Mouse (Mus musculus) layer of hippocampus, adult 8-10 months (tissue): ENCODE data around the gene Gm3486. TPM values are rescaled to one million over a fixed set of nuclear protein-coding genes. Genes with fewer than 3 reads are reported as not detected.
"Not testable (repeated sequence)": the region's sequence is repeated elsewhere in the genome, so short reads cannot be mapped to it uniquely, and the experiment has no call there.

Source experiments
- DNase-seq, 2 experiments: peaks; one replicate each; pipeline ENCODE4 v3.0.0; 2022; ENCODE audit warnings: low spot score in 2 of 2
- total RNA-seq, 4 experiments: library from RNA; stranded (reverse); gene quantifications; 2 replicates each; pipeline ENCODE4 v1.2.4; 2022

Gene Gm3486
- total RNA-seq, result under 1 TPM in 1 of 4 experiments, not detected in 3; 0.45 TPM

DNA sequence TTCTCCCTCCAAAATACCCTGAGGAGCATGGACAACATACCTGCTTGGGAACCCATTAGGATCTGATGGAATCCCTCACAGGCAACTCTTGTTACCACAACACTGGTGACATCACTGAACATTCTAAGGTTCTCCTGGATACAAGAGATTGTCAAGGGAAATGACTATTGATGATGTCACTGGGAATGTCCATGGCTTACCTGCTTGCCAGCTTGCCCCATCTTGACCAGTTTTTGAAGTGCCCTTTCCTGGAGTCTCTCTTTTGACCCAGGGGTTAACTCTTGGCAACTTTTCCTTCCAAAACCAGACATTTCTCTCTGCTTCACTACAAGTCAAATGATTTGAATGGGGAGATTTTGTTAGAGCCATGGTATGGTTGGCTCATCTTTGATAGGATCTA lies at the start of gene Gm3486:
TSS of gene Gm3486 (minus strand) at position 101 of the 400 bp plus-strand sequence.
- not testable (repeated sequence) for DNase-seq

DNA sequence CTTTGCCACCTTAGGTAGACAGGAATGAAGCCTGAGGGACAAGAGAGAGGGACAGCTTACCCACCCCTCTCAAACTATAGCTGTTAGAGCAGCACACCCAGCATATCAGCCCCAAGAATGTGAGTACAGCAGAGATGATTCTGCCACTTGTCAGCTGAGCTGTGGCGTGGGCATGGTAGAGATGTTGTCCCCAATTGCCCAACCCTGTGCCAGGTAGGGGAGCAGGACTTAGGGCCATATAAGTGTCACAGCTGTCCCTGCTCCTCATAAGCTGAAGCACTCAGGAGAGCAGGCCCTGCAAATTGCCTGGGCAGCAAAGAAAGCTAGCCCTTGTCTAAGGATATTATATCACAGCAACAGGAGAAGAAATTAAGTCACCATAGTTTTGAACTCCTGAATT lies 35.4 kb upstream of the Gm3486 start:
- not testable (repeated sequence) for DNase-seq

DNA sequence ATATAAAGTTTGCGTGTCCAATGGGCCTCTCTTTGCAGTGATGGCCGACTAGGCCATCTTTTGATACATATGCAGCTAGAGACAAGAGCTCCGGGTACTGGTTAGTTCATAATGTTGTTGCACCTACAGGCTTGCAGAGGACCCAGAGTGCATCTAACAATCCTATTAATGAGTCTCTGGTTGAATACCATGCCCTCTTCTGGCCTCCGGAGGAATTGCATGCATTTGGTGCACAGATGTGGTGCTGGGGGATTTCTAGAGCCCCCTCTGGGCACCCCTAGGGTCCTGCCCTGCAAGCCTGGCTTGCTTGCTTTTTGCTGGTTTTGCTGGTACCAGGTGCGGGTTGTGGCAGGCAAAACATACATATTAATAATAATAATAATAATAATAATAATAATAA lies 31.4 kb upstream of the Gm3486 start:
- not testable (repeated sequence) for DNase-seq

DNA sequence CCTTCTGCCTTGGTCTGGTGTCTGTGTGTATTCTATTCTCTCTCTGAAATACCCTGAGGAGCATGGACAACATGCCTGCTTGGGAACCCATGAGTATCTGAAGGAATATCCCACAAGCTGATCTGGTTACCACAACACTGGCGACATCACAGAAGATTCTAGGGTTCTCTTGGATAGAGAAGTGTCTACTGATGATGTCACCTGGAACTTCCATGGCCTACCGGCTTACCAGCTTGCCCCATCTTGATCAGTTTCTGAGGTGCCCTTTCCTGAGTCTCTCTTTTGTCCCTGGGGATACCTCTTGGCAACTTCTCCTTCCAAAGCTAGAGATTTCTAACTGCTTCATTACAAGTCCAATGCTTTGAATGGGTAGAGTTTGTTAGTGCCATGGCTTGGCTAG lies 35.9 kb downstream of the Gm3486 start, which contains the start of gene Gm7954:
TSS of gene Gm7954 (minus strand) at position 101 of the 400 bp plus-strand sequence.
- DNase-seq, result not testable (repeated sequence)

Other genes starting within 250 kb of the Gm3486 start
- not detected for gene Gm2832, start 210.7 kb downstream of the Gm3486 start, total RNA-seq
- gene Gm5798, start 140.9 kb downstream of the Gm3486 start, total RNA-seq, result not detected
- not detected for gene Gm7945, start 103.1 kb downstream of the Gm3486 start, total RNA-seq
- gene Gm6482, start 81.2 kb downstream of the Gm3486 start, total RNA-seq, result not detected
- not detected for gene Gm7954, start 36.0 kb downstream of the Gm3486 start, total RNA-seq
- gene Gm7970, start 66.1 kb upstream of the Gm3486 start, total RNA-seq, result not detected
- not detected for gene 1700049E17Rik2, start 83.7 kb upstream of the Gm3486 start, total RNA-seq
- not detected for gene Gm3072, start 135.1 kb upstream of the Gm3486 start, total RNA-seq
- not detected for gene Gm3676, start 157.0 kb upstream of the Gm3486 start, total RNA-seq
- not detected for gene Gm8068, start 212.4 kb upstream of the Gm3486 start, total RNA-seq